Mouse (Mus musculus) liver, embryonic 14.5 days (tissue): ENCODE measurements around the gene Tnfsf12.

Experiments used
- CTCF ChIP-seq: IDR thresholded peaks from 2 replicates; pipeline ENCODE4 v1.5.1; 2016; ENCODE audit warnings: antibody characterized with exemption, low read depth, control low read depth
- EP300 ChIP-seq: IDR thresholded peaks from 2 replicates; pipeline ENCODE4 v1.6.1; 2016; ENCODE audit warnings: antibody characterized with exemption, low read depth

DNA sequence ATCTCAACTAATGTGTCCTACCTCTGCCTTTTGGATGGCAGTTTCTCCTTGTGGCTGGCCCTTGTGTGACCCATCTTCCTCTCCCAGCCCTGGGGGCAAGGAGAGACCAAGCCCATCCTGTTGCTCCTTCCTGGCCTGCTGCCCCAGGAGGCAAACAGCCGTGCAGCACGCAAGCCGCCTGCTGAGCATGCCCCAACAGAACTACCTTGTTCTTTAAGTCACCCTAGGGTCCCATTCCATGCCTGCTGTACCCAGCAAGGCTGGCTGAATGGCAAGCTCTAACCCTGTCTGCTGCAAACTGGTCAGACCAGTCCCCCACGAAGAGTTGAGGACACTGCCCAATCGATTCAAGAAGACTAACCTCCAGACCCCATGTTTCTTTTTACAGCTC lies 39.6 kb downstream of the Tnfsf12 start:
- no peak for TF ChIP-seq CTCF
- TF ChIP-seq EP300, result no peak
